Mouse (Mus musculus) megakaryocyte-erythroid progenitor cell, adult 5 weeks (primary cell): Measurements from ENCODE around the gene Cdrt4. TPM values are rescaled to one million over a fixed set of nuclear protein-coding genes. Genes with fewer than 3 reads are reported as not detected.

Experiments used
- polyA plus RNA-seq: library from polyadenylated mRNA; stranded (reverse); fragments of >175 nt; gene quantifications from 2 replicates; pipeline ENCODE4 v1.2.3, GENCODE M21; 2012

Gene Cdrt4
- not detected in 2 replicates for polyA plus RNA-seq

GRCm38 (mm10) chr11:62951012-62951411 is at the start of gene Cdrt4:
Gene Cdrt4 (plus strand): TSS chr11:62951193.

Other genes starting within 250 kb of the Cdrt4 start
- gene Zfp287, start 219.3 kb upstream of the Cdrt4 start, polyA plus RNA-seq, result 0.15 and 0.19 TPM in 2 replicates
- gene Gm10428, start 198.1 kb upstream of the Cdrt4 start, polyA plus RNA-seq, result not detected in 2 replicates
- gene Zfp286, start 161.7 kb upstream of the Cdrt4 start, polyA plus RNA-seq, result 1.3 and 1.8 TPM in 2 replicates
- gene Trim16, start 131.0 kb upstream of the Cdrt4 start, polyA plus RNA-seq, result 34.9 and 35.6 TPM in 2 replicates
- gene Fbxw10, start 104.1 kb upstream of the Cdrt4 start, polyA plus RNA-seq, result 0.16 TPM in 1 of 2 replicates, not detected in the other
- 3.6 and 5.0 TPM in 2 replicates for gene Tvp23b, start 71.7 kb upstream of the Cdrt4 start, polyA plus RNA-seq
- not detected in 2 replicates for gene Tekt3, start 110.5 kb downstream of the Cdrt4 start, polyA plus RNA-seq
- gene Pmp22, start 177.8 kb downstream of the Cdrt4 start, polyA plus RNA-seq, result 0.10 and 0.18 TPM in 2 replicates